Mouse (Mus musculus): ENCODE measurements at regions not wholly inside any gene's neighbourhood (a gene's known extent, or its start where the extent isn't known, plus 50 kb on each side); places are given as distances from the start of the nearest gene placed in this dataset.
A peak's percentile ranks its signal among the peaks of the same experiment; 100 is the strongest.

DNA sequence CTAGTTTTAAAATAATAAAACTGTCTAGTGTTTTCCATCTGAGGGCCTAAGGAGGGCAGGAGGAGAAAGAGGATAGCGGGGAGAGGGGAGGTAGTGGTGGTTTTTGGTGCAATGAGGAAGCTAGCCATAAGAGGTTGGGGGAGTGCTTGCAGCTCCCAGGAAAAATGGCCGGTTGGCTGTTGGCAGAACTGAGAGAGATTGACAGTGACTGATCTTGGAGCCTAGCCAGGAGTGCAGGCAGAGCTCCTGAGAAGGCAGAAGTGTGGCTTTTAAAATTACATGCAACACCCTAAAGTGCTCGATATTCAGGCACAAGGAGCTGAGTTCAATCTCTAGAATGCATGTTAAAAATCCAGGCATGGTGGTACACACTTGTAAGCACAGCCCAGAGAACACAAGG, 938.3 kb upstream of the 2610301B20Rik start:
- DNase-seq (ENCODE audit: low spot score in 2 of 2), result no peak

DNA sequence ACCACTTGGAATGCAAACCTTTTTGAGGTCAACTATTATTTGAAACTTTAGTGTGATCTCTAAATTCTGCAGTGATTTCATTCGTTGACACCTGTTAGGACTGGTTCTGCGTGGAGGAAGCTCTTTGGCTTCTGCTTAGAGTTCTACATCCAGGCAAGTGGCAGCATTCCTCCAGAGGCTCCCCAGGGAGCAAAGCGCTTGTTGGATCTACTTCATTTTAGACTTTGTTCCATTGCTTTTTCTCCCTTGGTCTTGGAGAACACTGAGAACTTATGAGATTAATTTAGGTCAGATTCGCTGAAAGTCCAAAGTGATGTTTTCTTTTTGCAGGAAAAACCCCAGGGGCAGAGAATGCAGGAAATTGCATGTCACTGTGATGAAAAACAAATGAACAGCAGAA, 922.9 kb upstream of the 2610301B20Rik start:
- no peak for DNase-seq (ENCODE audit: low spot score in 2 of 2)

DNA sequence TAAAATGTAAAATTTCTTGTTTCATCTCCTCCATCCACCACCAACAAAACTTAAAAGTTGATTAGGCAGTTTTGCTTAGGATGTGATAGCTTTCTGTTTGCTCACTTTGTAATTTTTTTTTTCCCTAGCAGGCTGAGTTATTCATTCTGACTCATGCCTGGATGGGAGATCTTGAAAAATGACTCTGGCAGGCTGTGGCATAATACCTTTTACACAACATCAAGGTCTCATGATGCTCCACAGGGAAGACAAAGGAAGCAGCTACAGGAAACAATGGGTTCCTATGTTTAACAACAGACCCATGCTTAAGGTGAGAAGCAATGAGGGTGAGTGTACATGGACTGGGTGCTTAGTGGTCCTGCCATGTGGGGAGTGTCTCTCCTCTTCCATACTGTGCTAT, 899.7 kb upstream of the 2610301B20Rik start:
- DNase-seq (ENCODE audit: low spot score in 2 of 2), result no peak

GRCm38 (mm10) chr4:9981354-9982040, 892.8 kb upstream of the 2610301B20Rik start:
- no peak for DNase-seq (ENCODE audit: low spot score in 2 of 2)

GRCm38 (mm10) chr4:9982786-9983525, 891.3 kb upstream of the 2610301B20Rik start:
- no peak for DNase-seq (ENCODE audit: low spot score in 2 of 2)

DNA sequence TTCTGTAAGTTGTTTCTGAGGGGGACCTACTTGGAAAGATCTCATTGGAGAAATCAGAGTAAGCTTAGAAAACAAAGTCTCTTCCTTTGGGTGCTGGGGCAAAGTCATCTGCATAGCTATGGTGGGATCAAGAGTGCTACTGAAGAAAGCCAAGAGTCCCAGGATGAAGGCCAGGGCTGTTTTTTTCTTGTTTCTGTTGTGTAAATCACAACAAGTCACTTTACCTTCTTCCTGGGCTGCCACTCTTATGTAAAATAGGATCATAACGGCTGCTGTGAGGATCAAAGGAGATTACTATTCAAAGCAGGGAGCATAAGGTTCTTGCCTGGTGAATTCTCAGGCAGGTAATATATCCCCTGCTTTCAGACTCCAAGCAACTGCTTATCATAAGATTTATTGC, 880.4 kb upstream of the 2610301B20Rik start:
- no peak for DNase-seq (ENCODE audit: low spot score in 2 of 2)

DNA sequence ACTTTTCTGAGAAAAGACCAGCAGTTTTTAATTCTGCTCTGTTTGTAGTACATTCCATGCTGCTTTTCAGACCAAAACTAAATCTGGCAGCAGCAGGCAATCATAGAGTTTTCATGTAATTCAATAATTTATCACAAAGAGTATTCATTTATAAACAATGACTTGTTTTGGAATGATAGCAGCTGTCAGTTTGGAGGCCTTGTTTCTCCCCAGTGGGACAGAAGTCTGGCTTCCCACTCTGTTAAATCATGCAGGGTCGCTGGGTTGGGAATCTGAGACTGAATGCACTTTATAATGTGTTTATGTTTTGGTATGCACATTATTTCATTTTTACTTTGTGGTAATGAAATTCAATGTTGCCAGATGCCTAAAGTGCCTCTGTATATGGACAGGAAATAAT, 879.8 kb upstream of the 2610301B20Rik start:
- peak in 1 of 2 experiments; percentile 31 for DNase-seq (ENCODE audit: low spot score in 2 of 2)

- no peak for DNase-seq (ENCODE audit: low spot score in 2 of 2)
Observed at GRCm38 (mm10) chr4:10030316-10030715, 844.0 kb upstream of the 2610301B20Rik start.

- DNase-seq (ENCODE audit: low spot score in 2 of 2), result peak in 1 of 2 experiments; percentile 31
Observed at GRCm38 (mm10) chr4:10031764-10032163, 842.5 kb upstream of the 2610301B20Rik start.

GRCm38 (mm10) chr4:10035336-10035735, 839.0 kb upstream of the 2610301B20Rik start:
- DNase-seq (ENCODE audit: low spot score in 2 of 2), result no peak

DNA sequence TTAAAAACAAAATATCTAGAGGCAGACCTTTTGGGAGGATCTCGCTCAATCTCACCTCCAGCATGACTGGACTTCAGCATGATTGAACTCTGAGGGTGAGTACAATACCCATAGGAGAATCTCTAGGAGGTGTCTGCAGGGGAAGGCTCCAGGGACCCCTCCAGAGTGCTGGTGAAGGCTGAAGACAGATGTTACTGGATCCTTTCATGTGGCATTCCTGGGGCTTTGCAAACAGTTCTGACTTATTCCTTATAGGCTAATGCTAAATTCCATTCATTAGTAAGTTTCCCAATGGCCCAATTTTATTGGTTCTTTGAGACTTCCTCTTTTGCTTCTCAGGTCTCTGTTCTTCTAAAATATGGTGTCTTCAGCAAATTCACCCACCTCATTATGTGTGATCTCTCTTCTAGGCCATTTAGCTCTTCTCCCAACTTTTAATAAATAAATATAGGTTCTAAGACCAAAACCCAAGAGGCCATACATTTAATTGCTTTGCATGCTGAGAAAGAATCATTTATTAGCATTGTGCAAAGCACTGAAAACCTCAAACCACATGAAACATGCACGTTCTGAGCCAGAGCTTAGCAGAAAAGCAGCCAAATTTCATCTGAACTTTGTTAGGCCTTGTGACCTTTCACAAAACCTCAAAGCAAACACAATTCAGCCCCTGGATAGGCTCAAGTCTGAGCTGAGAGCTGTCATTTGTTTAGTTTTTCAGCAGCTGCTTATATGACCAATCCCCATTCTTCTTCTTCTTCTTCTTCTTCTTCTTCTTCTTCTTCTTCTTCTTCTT, 832.8 kb upstream of the 2610301B20Rik start:
- DNase-seq (ENCODE audit: low spot score in 2 of 2), result no peak

DNA sequence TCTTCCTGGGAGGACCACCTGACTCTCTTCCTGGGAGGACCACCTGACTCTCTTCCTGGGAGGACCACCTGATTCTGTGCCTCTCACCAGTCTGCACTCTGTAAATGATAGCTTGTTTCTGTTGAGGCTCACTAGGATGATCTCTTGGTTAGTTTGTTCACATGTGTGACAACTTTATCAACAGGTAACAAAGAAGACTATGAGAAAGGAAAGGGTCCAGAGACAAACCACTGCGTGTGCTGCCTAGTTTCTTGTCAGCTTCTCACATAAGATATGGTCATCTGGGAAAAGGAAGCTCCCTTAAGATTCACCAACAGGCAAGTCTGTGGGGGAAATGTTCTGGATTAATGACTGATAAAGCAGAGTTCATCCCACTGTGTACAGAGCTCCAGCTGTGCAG, 825.5 kb upstream of the 2610301B20Rik start:
- DNase-seq (ENCODE audit: low spot score in 2 of 2), result no peak

DNA sequence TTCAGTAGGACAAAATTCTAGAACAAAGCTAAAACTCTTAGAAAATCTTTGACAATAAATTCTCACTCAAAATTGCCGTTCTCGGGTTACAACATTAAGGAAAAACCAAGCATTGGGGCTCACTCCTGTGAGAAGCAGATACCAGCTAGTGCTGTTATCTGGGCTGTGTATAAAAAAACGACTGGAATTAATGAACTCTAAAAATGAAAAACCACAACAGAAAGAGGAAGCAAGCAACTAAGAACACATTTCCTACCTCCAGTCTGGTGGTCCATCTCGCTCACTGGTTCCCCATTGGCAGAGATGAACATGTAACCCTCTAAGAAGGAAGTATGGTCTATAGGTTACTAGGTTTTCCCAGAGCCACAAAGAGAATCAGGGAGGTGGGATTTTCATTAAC, 824.9 kb upstream of the 2610301B20Rik start:
- no peak for DNase-seq (ENCODE audit: low spot score in 2 of 2)

DNA sequence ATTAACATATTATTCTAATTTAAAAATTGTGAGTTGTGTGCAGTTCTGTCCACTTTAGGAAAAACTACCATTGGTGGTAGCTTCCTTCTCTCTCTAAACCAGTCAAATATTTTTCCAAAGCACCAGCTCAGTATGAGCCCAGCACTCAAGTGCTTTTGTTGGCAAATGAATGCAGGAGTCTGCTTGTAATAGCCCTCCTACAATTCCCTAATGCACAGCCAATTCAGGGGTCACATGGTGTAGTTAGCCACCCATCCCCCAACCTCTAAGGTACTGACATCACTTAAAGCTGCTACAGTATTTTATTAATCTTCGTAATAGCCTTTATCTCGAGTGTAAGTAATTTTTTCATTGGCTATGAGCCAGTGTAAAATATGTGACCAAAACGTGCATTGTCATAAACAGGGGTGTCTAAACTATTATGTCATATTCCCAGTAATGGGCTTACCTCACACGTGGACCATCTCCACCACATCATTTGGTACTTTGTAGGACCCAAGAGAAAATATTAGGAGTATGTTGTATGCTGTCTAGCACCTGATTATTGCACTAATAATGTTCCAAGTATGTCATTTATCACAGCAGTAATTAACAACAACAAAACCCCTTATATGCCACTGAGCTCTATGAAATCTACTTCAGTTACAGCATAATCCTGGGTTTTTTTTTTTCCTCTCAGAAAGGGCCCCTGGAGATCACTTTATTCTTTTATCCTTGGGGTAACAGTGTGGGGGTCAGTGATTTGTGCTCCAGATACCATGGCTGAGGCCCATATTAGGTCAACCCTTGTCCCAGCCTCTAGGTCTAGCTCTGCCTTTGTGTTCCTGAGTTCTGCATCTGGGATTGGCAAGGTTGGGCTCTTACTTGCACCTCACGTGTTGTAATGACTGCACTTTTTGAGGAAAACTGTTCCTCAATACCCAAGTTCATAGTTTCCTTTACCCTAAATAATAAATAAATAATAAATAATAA, 822.7 kb upstream of the 2610301B20Rik start:
- no peak for DNase-seq (ENCODE audit: low spot score in 2 of 2)

GRCm38 (mm10) chr4:10052869-10053268, 821.4 kb upstream of the 2610301B20Rik start:
- no peak for DNase-seq (ENCODE audit: low spot score in 2 of 2)

DNA sequence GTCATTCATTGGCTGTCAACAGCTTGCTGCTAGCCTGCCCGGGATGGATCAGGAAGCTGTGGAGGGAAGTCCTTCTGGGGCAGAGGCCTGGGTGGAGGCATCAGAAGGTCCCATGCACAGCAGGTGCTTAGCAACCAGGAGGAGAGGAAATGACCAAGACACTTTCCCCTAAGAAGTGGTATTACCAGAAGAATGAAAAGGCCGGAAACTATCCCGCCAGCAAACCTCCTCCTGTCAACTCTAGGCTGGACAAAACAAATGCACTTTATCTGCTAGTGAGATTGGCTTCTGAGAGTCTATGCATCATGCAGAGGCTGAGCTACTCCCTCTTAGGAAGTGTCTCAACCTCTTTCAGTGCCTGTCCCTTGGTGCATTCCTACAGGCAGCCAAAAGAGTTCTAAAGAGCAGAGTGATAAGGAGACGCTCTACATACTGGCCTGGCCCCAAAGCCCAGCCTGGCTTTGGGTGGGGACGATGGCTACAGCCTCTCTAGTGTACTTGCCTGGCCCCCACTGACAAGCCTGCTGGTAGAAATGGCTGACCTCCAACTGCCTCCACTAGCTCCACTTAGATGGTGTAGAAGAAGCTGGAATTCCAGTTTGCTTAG, 801.7 kb upstream of the 2610301B20Rik start:
- DNase-seq (ENCODE audit: low spot score in 2 of 2), result no peak

GRCm38 (mm10) chr4:10079565-10080169, 794.6 kb upstream of the 2610301B20Rik start:
- DNase-seq (ENCODE audit: low spot score in 2 of 2), result peak in 1 of 2 experiments; percentile 1

DNA sequence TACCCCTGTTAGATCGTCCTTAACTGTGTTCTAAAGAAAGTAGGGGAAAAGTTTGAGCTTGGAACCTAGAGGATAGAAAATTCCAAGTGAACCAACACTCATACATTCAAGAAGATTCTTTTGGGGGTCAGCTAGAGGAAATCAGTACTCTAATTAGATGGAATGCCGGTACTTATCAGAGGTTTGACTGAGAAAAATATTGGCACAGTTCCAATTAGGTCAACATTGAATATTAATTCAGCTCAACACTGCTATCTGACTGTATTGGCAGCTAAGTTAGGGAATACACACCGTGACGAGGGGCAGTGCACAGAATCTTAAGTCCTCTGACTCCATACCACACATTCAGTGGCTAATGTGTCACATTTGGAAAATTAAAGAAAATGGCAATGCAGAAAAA, 759.5 kb upstream of the 2610301B20Rik start:
- no peak for DNase-seq (ENCODE audit: low spot score in 2 of 2)

DNA sequence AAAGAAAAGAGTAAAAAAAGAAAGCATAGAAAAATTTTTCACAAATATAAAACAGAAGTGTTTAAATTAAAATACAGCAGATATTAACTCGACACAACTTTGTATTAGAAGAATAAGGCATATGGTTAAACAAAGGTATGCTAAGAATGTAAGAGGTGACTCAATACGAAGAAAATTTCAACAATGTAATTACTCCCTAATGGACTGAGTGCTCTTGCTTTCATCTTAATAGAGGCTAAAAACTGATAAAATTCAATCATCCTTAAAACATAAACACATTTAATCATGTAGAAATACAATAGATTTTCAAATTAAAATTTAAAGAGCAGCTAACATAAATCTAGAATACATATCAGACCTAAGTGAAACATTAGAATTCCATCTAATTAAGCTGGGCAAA, 756.3 kb upstream of the 2610301B20Rik start:
- DNase-seq (ENCODE audit: low spot score in 2 of 2), result no peak

DNA sequence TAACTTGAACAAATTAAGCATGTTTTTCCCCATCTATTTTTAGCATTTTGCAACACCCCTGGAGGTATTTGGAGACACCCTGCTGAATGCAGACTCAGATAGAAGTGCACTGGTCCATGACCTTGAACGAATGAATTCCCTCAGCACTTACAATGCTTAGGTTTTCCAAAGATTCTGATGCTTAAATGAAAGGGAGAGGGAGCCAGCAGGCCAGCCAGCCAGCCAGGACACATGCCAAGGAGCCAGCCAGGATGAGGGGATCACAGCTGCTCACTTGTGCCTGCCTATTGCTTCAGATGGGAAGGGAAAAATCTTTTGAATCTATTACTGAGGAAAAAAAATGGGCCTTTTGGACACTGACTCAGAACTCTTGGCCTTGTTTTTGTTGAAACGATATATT, 750.0 kb upstream of the 2610301B20Rik start:
- DNase-seq (ENCODE audit: low spot score in 2 of 2), result peak; percentile 24 to 31

Measured in layer of hippocampus, postnatal 14 days (tissue).